Mouse (Mus musculus) stomach, postnatal 0 days (tissue): Measurements from ENCODE around the gene Mcm3ap.

Source experiments
- CTCF ChIP-seq: IDR thresholded peaks from 2 replicates; pipeline ENCODE4 v1.5.1; 2016; ENCODE audit warnings: antibody characterized with exemption, low read depth, mild to moderate bottlenecking, moderate library complexity
- EP300 ChIP-seq: optimal IDR thresholded peaks from 2 replicates; pipeline ENCODE3; 2016; ENCODE audit warnings: antibody characterized with exemption

DNA sequence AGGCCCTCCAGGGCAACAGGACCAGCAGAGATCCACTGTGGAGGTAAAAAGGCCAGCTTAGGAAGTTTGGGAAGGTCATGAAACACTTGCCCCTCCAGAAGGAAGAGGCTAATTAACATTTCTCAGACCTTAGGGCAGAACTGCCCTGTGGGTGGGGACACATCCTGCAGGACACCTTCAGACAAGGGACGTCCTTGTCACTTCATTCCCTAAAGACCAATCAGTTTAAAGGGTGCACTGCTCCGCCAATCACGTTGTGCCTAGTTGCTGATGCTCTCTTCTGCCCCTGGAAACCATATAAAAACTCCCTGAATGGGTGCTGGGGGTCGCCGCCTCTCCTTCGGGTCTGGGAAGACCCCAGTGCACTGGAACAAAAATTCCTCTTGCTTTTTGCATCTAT, 6.0 kb upstream of the Mcm3ap start:
- TF ChIP-seq CTCF: no peak
- no peak for TF ChIP-seq EP300
